Mouse (Mus musculus): ENCODE data around the gene Fat2.

GRCm38 (mm10) chr11:55217418-55217817 lies 118.9 kb downstream of the Fat2 start:
- TF ChIP-seq CTCF (IDR thresholded peaks at IDR 0.05; ENCODE audit: extremely low read depth, insufficient read depth, insufficient read length, insufficient replicate concordance): no peak
- TF ChIP-seq POLR2A (IDR thresholded peaks at IDR 0.05; ENCODE audit: low read depth, low read length): no peak

All from spleen, adult 2 months (tissue).